Mouse (Mus musculus) liver, adult 2 months (tissue): ENCODE measurements at regions not wholly inside any gene's neighbourhood (a gene's known extent, or its start where the extent isn't known, plus 50 kb on each side); places are given as distances from the start of the nearest gene placed in this dataset.

Experiments
- DNase-seq: peaks from one replicate; pipeline ENCODE4 v3.0.0-alpha.2; 2011; ENCODE audit warnings: low read depth, low spot score; ENCODE audit errors: extremely low read depth
- H3K27ac ChIP-seq: fragments of 200-500 bp; replicated peaks from 2 replicates; pipeline ENCODE4 v1.5.1; 2012; ENCODE audit warnings: low read depth, mild to moderate bottlenecking, control low read depth, inconsistent platforms, low read length; ENCODE audit not compliant: insufficient read depth
- H3K27me3 ChIP-seq: fragments of 200-500 bp; 2 replicates; pipeline ENCODE4 v1.6.1; 2012; ENCODE audit warnings: mild to moderate bottlenecking, moderate library complexity, low read length, inconsistent platforms; ENCODE audit not compliant: control insufficient read depth, insufficient read depth
- H3K36me3 ChIP-seq: fragments of 200-500 bp; 2 replicates; pipeline ENCODE4 v1.6.1; 2012; ENCODE audit warnings: low read length, inconsistent platforms; ENCODE audit not compliant: control insufficient read depth, insufficient read depth
- H3K4me1 ChIP-seq: fragments of 200-500 bp; 2 replicates; pipeline ENCODE4 v1.6.1; 2011; ENCODE audit warnings: low read length; ENCODE audit not compliant: control insufficient read depth, insufficient read depth
- H3K4me3 ChIP-seq: fragments of 200-500 bp; 2 replicates; pipeline ENCODE4 v1.5.1; 2011; ENCODE audit warnings: low read depth, mild to moderate bottlenecking, control low read depth, low read length, moderate library complexity; ENCODE audit not compliant: insufficient read depth
- H3K79me2 ChIP-seq: fragments of 200-500 bp; 2 replicates; pipeline ENCODE4 v1.6.1; 2012; ENCODE audit warnings: inconsistent platforms, mild to moderate bottlenecking, low read length, moderate library complexity; ENCODE audit not compliant: control insufficient read depth, insufficient read depth
- H3K9ac ChIP-seq: fragments of 200-500 bp; 2 replicates; pipeline ENCODE4 v1.6.1; 2012; ENCODE audit warnings: low read depth, mild to moderate bottlenecking, control low read depth, inconsistent platforms, low read length
- CTCF ChIP-seq: fragments of 200-500 bp; IDR thresholded peaks from 2 replicates; pipeline ENCODE4 v1.5.1; 2011; ENCODE audit warnings: low read depth, low read length, control low read depth
- POLR2A ChIP-seq: fragments of 200-500 bp; IDR thresholded peaks from 2 replicates; pipeline ENCODE4 v1.6.1; 2011; ENCODE audit warnings: low read length, control low read depth; ENCODE audit not compliant: insufficient read depth; ENCODE audit errors: extremely low read depth
- WGBS: fragments of 180-500 bp; shearing (Covaris S2); methylation state at CpG from one replicate; pipeline ENCODE4 v1.1.7; 2018; 5-methylcytosine and 5-hydroxymethylcytosine counted together

DNA sequence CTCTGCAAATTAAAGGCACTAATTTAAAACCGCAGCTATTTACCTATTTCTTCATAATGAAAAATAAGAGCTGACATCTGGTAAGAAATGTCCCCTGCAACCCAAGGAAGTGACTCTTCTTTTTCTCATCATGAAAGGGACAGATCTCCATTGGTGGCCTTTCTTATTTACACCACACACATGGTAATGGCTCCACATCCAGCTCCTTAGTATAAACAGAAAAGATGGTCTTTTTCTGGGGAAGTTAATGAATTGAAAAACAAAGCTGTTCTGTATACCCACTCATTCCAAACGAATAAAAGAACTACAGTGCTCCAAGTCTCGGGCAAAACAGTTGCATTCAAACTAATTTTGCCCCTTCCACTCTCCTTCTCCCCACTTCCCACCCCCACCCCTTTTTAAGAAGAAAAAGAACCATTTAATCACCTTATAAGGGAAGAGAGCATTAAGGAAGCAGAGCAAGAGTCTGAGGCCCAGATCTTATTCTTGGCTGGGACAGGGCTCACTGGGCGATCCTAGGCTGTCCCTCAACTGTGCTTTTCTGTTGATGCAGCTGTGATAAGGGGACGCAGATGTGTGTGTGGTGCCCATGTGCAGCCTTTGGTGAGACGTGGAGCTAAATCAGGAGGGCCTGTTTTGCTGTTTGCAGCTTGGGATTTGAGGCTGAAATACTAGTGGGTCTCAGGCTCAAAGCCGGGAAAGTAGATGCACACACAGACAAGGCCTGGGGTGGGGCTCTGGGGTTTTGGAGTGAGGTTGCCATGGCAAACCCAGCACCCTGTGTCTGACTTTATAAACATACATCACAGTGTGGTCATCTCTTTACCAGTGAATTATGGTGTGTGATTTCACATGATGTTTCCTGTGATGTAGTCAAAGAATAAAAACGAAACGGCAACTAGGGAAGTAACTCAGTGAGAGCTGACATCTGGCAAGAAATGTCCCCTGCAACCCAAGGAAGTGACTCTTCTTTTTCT, 113.6 kb upstream of the Ercc6l2 start:
- 0 out of 2 replicates have a peak, but pooled peaks cover 2% of the 10 kb centered on the region for H3K4me1 ChIP-seq
- H3K36me3 ChIP-seq = no peaks in the 10 kb centered on the region
- 75% methylated on average over 9 of the region's 9 CpGs for WGBS
- no peaks in the 10 kb centered on the region for H3K27me3 ChIP-seq
- DNase-seq = peak; percentile 12
- H3K27ac ChIP-seq = no peak overlapping the region
- H3K4me3 ChIP-seq = no peak overlapping the region
- H3K9ac ChIP-seq = no peak overlapping the region
- TF ChIP-seq POLR2A (no peak), CTCF (no peak)
- H3K79me2 ChIP-seq = no peaks in the 10 kb centered on the region

DNA sequence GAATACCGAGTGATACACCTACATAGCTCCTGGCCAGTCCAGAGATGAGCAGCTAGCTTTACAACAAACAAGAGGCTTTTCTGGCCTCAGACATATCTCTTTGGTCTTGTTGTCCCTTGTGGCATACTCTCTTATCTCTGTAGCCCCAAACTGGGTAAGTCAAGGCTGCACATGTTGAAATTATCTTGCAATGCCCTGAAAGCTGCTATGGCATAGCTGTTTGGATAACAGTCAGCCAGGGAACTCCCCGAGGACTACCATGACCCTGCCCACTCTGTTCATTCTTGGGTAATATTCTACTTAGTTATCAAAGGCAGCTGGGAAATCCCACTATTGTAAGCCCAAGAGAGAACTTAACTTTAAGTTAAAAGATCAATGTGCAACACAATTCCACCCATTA, 106.5 kb upstream of the Ercc6l2 start:
- Histone ChIP-seq H3K36me3 (no peaks in the 10 kb centered on the region), H3K79me2 (no peaks in the 10 kb centered on the region), H3K27ac (no peak overlapping the region), H3K9ac (no peak overlapping the region), H3K4me1 (no peaks in the 10 kb centered on the region), H3K4me3 (no peak overlapping the region), H3K27me3 (no peaks in the 10 kb centered on the region)
- TF ChIP-seq CTCF (no peak), POLR2A (no peak)
- no peak for DNase-seq
- 66% methylated on average over 2 of the region's 2 CpGs for WGBS

DNA sequence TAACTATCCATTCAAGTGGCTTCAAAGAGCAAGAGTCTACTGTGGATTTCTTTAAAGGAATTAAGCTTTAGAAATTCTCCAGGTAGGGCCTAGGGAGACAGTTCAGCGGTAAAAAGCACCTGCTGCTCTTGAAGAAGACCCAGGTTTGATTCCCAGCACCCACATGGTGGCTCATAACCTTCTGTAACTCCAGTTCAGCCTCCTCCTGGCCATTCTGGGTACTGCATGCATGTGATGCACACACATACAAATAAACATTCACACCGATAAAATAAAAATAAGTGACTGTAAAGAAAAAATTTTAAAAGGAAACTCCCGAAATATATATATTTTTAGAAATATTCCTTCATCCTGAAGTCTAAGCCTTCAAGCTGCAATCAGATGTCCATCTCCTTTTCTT, 101.9 kb upstream of the Ercc6l2 start:
- TF ChIP-seq POLR2A (no peak), CTCF (peak; percentile 11; the same call in 1 of the 2 replicates)

DNA sequence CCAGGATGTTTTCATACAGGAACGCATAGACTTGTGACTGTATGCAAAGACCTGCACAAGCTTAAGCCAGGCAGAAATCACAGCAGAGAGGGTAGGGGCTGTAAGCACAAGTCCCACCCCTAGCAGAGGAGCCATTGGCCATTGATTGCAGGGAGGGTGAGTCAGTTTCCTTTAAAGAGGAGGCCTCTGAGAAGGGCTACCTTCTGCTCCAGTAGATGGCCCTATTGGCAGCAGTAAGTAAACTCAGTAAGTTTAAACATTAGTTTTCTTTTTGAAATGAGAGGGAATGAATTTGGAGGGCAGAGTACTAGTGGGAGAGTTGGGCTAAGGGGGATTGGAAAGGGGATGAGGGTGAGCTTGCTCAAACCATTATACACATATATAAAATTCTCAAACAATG, 98.5 kb upstream of the Ercc6l2 start:
- WGBS = 92% methylated on average over 1 of the region's 1 CpGs
- H3K4me1 ChIP-seq = no peaks in the 10 kb centered on the region
- no peaks in the 10 kb centered on the region for H3K36me3 ChIP-seq
- no peak overlapping the region for H3K27ac ChIP-seq
- DNase-seq = no peak
- H3K9ac ChIP-seq = no peak overlapping the region
- H3K4me3 ChIP-seq = no peak overlapping the region
- no peaks in the 10 kb centered on the region for H3K27me3 ChIP-seq
- no peaks in the 10 kb centered on the region for H3K79me2 ChIP-seq
- TF ChIP-seq CTCF (no peak), POLR2A (no peak)

More for the DNA sequence above, 101.9 kb upstream of the Ercc6l2 start:
- Histone ChIP-seq H3K4me3 (no peak overlapping the region), H3K79me2 (no peaks in the 10 kb centered on the region), H3K4me1 (no peaks in the 10 kb centered on the region), H3K36me3 (no peaks in the 10 kb centered on the region), H3K27me3 (no peaks in the 10 kb centered on the region), H3K27ac (no peak overlapping the region), H3K9ac (no peak overlapping the region)
- DNase-seq = no peak
- WGBS = 93% methylated on average over 3 of the region's 3 CpGs

DNA sequence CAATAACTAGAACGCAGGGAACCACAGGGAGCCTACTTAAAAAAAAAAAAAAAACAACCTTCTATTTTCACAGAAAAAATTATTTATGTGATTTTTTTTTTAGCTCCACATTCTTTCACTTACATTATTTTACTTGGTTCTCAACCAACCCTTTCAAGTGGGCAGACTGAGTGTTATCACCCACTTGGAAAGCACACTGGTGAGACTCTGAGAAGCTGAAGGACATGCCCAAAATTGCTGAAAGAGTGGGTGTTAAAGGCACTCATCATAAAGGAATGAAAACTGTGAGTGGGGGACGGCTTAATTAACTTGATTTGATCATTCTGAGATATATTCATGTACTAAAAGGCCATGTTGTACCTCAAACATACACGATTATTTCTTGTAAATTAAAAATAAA, 97.8 kb upstream of the Ercc6l2 start:
- WGBS = 92% methylated on average over 3 of the region's 3 CpGs
- H3K9ac ChIP-seq = no peak overlapping the region

DNA sequence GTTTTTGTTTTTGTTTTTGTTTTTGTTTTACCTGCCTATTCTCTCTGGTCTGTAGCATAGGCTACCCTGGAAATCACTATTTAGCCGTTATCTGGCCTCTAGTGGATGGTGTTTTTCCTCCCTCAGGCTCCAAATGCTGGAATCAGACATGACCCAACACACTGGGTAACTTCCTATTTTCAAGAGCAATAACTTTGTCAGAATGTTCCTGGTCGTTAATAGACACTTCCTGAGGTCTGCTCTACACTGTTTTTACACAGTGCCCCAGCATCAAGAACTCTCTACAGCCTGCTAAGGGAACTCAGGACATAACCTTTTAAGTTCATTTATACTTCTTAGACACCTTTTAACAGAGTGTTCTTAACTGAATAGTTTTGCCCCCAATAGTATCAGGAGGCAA, 96.3 kb upstream of the Ercc6l2 start:
- Histone ChIP-seq H3K79me2 (no peaks in the 10 kb centered on the region), H3K27me3 (no peaks in the 10 kb centered on the region), H3K27ac (no peak overlapping the region), H3K4me1 (no peaks in the 10 kb centered on the region), H3K4me3 (no peak overlapping the region), H3K9ac (no peak overlapping the region), H3K36me3 (no peaks in the 10 kb centered on the region)
- 59% methylated on average over 2 of the region's 2 CpGs for WGBS
- DNase-seq = no peak
- TF ChIP-seq POLR2A (no peak), CTCF (no peak)

More for the DNA sequence above, 97.8 kb upstream of the Ercc6l2 start:
- Histone ChIP-seq H3K36me3 (no peaks in the 10 kb centered on the region), H3K4me3 (no peak overlapping the region), H3K79me2 (no peaks in the 10 kb centered on the region), H3K4me1 (no peaks in the 10 kb centered on the region), H3K27ac (no peak overlapping the region), H3K27me3 (no peaks in the 10 kb centered on the region)
- DNase-seq = no peak
- TF ChIP-seq CTCF = no peak
- no peak for TF ChIP-seq POLR2A
